Mouse (Mus musculus): ENCODE results near the gene Ifih1.

DNA sequence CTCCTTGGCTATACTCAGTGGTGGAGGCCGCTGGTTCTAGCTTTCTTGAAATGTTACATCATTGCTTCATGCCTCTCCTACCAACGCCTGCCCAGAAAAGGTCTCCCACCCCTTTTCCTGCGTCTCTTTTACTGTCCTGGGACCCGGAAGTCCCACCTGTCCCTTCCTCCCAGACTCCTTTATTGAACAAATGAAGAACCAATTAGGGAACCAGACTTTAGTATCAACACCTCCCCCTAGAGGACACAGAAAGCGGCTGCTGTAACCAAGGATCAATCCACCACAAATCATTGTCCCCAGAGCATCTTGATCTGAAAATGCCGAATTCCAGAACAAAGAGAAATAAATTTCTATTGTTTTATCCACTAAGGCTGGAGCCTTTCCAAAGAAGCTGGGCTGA is 14.5 kb upstream of the Ifih1 start:
- peak; percentile 45 for TF ChIP-seq CTCF (conservative IDR thresholded peaks at IDR 0.05; ENCODE audit: low read length)
- TF ChIP-seq NANOG (IDR thresholded peaks at IDR 0.05; ENCODE audit: borderline replicate concordance, low read length): no peak
